Mouse (Mus musculus): Measurements from ENCODE around the gene Olfr411. TPM values are rescaled to one million over a fixed set of nuclear protein-coding genes. Genes with fewer than 3 reads are reported as not detected.

The Olfr411 gene
- total RNA-seq (2017) = not detected in 2 replicates

DNA sequence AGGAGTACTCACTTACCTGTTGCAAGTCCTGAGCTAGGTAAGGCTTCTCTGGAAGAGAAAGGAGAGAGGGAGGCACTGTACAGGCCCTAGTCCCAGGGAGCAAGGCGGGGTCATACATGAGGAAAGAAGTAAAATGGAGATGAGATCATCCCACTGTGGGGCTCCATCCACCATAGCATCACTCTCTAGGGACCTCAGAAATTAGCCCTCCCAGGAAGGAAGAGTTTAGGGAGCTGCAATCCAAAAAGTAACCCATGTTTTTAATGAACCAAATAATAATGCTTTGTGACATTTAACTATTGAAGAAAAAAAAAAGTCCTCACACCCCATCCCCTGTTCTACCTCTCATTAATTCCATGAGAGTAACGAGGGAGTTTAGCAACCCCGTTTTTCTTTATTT is at the start of gene Olfr411:
Olfr411 (minus strand) TSS at position 101 of the 400 bp plus-strand sequence.
- no peak for ATAC-seq (replicated peaks; ENCODE audit: low read depth, poor library complexity, severe bottlenecking)

DNA sequence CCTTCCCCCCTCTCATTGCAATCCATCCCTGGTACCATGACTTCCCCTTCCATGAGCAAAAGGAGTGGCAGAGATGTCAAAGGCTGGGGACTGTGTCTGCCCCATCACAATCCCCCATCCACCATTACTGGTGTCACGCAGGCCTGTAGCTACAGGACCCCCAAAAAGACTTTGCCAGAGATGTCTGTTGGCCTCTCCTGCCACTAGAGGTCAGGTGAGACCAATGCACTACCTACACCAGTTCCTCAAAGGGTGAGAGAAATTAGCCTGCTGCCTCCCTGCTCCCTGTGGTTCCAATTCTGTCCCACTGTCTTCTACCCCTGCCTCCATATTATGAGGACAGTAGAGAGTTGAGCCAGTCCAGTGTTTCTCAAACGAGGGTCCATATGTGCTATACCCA is 49.7 kb upstream of the Olfr411 start:
- peak; percentile 66 for ATAC-seq (replicated peaks; ENCODE audit: low read depth, poor library complexity, severe bottlenecking)

DNA sequence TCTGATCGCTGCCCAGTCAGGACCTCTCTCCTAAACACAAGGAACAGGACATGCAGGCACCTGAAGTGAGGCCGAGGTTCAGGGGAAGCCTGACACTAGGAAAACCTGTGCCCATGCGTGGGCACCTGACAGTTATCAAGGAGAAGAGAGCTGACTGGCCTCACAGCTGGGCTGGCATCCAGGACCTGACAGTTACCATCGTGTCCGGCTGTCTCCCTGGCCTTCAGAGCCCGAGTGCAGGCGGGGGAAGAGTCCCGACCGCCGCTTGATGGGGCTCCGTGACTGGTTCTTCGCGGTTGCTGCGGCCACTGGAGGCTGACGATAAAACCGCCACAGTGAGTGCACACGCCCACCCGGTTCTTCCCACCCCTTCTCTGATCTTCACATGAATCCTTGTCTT is 43.1 kb upstream of the Olfr411 start:
- ATAC-seq (replicated peaks; ENCODE audit: low read depth, poor library complexity, severe bottlenecking) = no peak

- no peak for ATAC-seq (replicated peaks; ENCODE audit: low read depth, poor library complexity, severe bottlenecking)
Observed at GRCm38 (mm10) chr11:74393489-74393888, 41.0 kb upstream of the Olfr411 start.

DNA sequence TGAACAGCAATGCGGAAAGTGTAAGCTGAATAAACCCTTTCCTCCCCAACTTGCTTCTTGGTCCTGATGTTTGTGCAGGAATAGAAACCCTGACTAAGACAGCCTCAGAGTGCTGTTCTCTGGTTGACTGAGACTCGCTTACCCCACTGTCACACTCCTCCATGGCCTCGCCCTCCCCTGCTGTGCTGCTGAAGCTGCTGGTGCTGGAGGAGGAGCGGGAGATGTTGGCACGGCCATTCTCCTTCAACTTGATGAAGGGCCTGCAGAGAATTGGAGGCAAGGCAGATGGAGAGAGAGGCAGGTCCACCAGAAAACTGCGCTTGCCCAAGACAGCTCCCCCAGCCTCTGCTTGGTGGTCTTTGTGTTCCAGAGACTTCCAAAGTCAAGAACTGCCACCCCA is 40.5 kb upstream of the Olfr411 start:
- no peak for ATAC-seq (replicated peaks; ENCODE audit: low read depth, poor library complexity, severe bottlenecking)

DNA sequence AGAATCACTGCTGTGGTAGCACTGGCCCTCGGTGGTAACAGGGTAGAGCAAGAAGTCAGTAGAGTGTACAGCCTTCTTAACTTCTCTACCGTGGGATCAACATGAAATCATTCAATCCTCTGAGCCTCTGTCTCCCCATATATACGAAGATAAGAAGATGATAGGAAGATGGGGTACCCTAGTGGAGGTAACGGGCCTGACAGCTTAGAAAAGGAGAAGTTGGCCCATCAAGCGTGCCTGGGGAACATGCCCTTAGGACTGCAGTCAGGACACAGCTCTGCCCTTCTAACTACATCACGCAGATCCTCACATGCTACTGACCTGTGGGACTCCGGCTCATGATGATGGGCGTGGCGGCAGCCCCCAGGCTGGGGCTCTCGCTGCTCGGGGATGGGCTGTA is 39.4 kb upstream of the Olfr411 start:
- ATAC-seq (replicated peaks; ENCODE audit: low read depth, poor library complexity, severe bottlenecking) = no peak; the same call in 1 of the 2 replicates

DNA sequence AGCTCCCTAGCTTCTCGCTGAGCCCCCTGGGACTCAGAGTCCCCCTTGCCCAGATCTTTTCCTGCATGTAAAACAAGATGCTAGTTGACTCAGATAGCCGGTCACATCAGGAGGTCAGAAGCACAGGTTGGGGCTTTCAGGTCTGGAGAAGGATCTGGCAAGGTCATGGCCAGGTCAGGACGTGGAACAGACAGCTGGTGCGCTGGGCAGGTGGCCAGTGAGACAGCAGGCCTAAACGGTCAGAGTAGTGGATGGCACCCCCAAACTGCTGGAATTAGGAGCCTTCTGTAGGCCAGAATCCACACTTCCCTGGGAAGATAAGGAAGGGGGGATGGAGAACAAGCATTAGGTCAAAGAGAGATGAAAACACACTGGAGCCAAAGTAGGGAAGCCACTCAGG is 34.8 kb upstream of the Olfr411 start:
- ATAC-seq (replicated peaks; ENCODE audit: low read depth, poor library complexity, severe bottlenecking) = no peak

GRCm38 (mm10) chr11:74385674-74386073 is 33.2 kb upstream of the Olfr411 start:
- ATAC-seq (replicated peaks; ENCODE audit: low read depth, poor library complexity, severe bottlenecking) = no peak

GRCm38 (mm10) chr11:74379166-74379873 is 26.9 kb upstream of the Olfr411 start:
- no peak for ATAC-seq (replicated peaks; ENCODE audit: low read depth, poor library complexity, severe bottlenecking)

DNA sequence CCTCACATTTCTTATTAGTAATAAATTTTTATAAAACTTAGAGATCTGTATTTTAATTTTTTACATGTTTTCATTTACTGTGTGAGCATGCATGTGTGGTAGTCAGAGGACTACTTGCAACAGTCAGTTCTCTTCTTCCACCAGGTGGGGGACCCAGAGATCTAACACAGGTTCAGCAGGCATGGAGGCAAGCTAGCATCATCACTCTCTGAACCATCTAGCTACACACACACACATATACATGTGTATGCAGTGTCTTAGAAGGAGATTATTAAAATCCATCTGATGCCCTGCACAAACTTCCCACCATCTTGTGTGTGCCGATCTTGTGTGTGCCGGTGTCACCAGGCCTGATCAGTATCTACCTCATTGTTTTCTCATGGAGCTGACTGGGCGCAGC is 24.4 kb upstream of the Olfr411 start:
- peak; percentile 90 for ATAC-seq (replicated peaks; ENCODE audit: low read depth, poor library complexity, severe bottlenecking)

DNA sequence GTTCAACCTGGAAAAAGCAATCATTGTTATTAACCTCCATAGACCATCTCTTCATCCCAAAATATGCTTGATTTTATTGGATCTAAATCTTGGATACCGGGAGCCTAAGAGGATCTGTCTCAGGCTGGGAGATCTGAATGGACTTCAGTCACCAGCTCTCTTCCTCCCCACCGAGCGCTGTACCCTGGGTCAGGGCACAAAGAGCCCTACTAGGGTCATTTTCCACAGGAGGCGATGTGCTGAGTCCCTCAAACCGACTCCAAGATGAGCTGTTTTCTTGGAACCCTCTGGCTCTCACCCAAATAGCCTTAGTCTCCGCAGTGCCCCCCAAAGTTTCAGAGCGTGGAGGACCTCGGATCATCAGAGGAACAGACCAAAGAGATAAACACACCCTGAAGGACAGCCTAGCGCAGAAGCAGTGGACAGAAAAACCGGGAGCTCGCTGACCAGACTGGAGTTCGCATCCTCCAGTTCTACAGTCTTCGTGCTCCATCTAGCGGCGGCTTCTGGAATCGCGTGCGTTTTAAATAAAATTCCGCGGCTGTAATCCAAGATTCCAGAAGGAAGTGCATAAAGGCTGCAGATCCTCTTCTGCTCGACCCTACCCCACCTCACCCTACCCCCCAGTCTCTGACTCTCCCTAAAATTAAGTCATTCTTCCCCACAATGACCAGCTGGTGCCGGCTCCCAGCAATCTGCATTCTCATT is 19.1 kb upstream of the Olfr411 start:
- peak; percentile 69 for ATAC-seq (replicated peaks; ENCODE audit: low read depth, poor library complexity, severe bottlenecking)

- no peak for ATAC-seq (replicated peaks; ENCODE audit: low read depth, poor library complexity, severe bottlenecking)
Observed at GRCm38 (mm10) chr11:74361769-74362168, 9.3 kb upstream of the Olfr411 start, which contains the start of gene Olfr412. Gene Olfr412 (plus strand): TSS chr11:74362069.

GRCm38 (mm10) chr11:74337931-74338330 is 14.5 kb downstream of the Olfr411 start, which contains the start of gene Olfr410:
Gene Olfr410 (minus strand): TSS chr11:74338031.
- ATAC-seq (replicated peaks; ENCODE audit: low read depth, poor library complexity, severe bottlenecking) = no peak

DNA sequence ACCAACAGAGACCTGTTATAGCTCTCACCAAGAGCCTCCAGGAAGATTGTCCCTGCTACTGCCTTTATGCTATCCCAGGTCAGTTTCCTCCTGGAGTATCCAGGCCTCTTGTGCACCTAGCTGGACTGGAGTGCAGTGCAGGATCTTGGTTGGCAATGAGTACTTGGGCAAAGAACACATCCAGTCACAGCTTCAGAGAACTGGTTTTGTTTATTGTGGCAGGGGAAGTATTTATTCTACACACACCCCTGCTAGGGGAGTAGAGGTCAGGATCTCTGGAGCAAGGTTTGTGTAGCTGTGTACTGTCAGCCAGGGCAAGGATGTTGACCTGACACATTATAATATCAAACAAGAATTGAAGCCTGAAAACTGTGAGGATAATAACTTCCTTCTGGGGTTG is 23.7 kb downstream of the Olfr411 start:
- ATAC-seq (replicated peaks; ENCODE audit: low read depth, poor library complexity, severe bottlenecking) = no peak

DNA sequence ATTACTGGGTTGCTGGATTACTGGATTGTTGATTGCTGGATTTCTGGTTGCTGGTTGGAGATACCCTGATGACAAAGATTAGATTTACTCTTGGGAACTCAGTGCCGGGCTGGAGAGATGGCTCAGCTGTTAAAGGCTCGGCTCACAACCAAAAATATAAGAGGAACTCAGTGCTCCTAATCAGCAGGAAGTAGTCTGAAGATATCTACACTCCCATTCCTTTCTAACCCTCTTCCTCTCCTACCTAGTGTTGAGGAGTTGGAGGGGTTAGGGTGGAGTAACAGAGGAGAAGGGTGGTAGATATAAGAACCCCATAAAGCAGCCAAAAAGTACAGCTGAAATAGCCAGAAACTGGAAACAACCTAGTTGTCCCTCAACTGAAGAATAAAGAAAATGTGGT is 26.4 kb downstream of the Olfr411 start:
- no peak for ATAC-seq (replicated peaks; ENCODE audit: low read depth, poor library complexity, severe bottlenecking)

Other genes starting within 250 kb of the Olfr411 start
- not detected in 2 replicates for gene Olfr401, start 238.9 kb downstream of the Olfr411 start, total RNA-seq (2017)
- not detected in 2 replicates for gene Olfr402, start 199.1 kb downstream of the Olfr411 start, total RNA-seq (2017)
- gene Olfr403, start 166.4 kb downstream of the Olfr411 start, total RNA-seq (2017) = not detected in 2 replicates
- gene Olfr43, start 141.3 kb downstream of the Olfr411 start, total RNA-seq (2017) = not detected in 2 replicates
- not detected in 2 replicates for gene Olfr406, start 92.8 kb downstream of the Olfr411 start, total RNA-seq (2017)
- gene Olfr59, start 68.9 kb downstream of the Olfr411 start, total RNA-seq (2017) = not detected in 2 replicates
- gene Olfr410, start 14.6 kb downstream of the Olfr411 start, total RNA-seq (2017) = not detected in 2 replicates
- not detected in 2 replicates for gene Olfr412, start 9.4 kb upstream of the Olfr411 start, total RNA-seq (2017)

Measured in common myeloid progenitor, adult 5-6 weeks (primary cell).